Mouse (Mus musculus) lung, postnatal 0 days (tissue): ENCODE measurements around the gene Ccdc107.

Source experiments
- CTCF ChIP-seq: IDR thresholded peaks from 2 replicates; pipeline ENCODE4 v1.5.1; 2016; ENCODE audit warnings: antibody characterized with exemption, mild to moderate bottlenecking
- EP300 ChIP-seq: IDR thresholded peaks from 2 replicates; pipeline ENCODE4 v1.6.1; 2016; ENCODE audit warnings: antibody characterized with exemption, mild to moderate bottlenecking, control low read depth

- TF ChIP-seq EP300 = no peak
- TF ChIP-seq CTCF = no peak
Observed at GRCm38 (mm10) chr4:43453413-43453812, 39.3 kb upstream of the Ccdc107 start.
